Mouse (Mus musculus): ENCODE measurements around the gene Mfsd2a.

Gene Mfsd2a

DNA sequence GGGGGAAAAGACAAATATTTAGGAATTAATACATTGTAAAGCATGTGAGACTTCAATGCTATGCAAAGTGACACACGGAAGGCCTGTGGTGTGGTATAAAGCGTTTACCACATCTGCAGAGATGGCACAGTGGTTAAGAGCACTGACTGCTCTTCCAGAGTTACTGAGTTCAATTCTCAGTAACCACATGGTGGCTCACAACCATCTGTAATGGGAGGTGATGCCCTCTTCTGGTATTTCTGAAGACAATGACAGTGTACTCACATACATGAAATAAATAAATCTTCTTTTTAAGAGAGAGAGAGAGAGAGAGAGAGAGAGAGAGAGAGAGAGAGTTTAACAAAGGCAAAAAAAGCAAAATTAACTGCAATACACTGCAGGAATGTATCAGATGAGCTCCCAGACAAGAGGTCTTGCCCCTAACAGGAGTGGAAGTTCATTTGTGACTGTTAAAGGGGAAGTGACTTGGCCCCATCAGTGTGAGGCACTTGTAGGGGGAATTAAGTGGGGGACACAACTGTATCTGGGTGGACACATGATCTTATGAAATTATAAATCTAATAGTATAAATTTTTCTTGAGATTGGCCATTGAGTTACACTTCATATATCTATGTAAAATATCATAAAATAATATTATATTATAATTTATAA lies 29.9 kb downstream of the Mfsd2a start:
- no peak for TF ChIP-seq GATA4 (IDR thresholded peaks at IDR 0.05; ENCODE audit: insufficient replicate concordance, low read length)

DNA sequence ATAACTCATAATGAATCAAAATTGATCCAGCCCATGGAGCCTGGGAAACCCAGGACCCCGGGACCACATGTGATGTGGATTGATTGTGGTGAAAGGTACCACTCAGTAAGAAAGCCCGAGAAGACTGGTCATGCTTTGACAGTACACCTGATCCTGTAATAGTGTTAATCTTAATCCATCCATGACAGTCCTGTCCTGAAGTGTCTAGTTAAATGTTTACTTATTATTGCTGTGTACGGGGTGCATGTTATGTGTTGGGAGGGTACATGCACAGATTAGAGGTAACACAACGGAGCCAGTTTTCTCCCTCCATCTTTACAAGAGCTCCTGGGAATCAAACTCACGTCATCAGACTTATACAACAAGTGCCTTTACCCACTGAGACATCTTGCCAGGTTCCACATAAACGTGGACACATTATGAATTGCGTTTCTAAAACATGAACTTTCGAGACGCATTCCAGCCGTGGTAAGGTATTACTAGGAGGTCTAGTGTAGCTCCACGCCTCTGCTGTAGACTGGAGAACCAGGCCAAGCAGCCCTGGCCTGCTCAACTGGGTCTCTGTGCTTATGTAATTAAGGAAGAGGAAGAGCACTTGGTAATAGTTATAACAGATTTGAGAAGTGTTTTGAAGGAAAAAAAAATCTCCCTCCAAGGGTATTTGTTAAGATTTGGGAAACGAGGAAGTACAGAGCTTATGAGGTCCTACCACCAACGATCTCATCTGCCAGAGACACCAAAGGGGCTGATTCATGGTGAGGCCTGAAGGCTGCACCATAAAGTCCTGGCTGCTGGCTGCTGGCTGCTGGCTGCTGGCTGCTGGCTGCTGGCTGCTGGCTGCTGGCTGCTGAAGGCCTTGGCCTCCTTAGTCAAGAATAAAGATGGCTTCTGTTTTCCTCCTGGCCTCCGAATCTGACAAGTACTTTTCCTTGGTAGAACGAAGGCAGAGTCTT lies 37.3 kb downstream of the Mfsd2a start:
- no peak for TF ChIP-seq GATA4 (IDR thresholded peaks at IDR 0.05; ENCODE audit: insufficient replicate concordance, low read length)

DNA sequence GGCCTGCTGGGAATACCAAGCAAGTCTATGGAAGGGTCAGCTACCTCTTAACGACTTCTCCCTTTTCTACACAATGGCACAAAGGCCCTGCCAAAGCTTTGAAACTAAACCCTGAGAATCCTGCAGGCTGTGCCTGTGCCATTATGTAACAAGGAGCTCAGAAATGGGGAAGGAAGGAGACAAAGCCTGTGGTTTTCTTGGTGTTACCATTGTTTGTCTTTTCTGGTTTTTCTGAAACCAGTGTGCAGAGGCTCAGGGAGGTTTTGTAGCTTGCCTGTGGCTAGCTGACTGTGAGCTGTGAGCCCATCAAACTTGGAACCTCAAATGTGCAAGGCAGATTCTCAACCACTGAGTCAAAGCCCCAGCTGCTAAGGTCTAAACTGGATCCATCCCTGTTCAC lies 38.1 kb downstream of the Mfsd2a start:
- no peak for TF ChIP-seq GATA4 (IDR thresholded peaks at IDR 0.05; ENCODE audit: insufficient replicate concordance, low read length)

DNA sequence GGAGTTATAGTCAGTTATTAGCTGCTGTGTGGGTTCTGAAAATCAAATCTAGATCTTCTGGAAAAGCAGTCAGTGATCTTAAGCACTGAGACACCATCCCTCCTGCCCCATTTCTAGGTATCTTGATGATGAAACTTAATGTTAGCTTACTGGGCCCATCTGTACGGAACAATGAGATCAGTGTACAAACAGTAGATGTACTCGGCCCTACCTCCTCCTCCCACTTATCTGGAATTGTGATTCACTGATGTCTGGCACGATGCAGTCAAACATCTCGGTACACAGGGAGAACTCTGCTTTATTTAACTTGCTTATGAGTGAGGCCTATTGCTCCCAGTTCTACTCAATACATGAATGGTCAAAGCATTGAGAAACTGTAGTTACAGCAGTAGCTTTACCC lies 45.0 kb downstream of the Mfsd2a start:
- TF ChIP-seq GATA4 (IDR thresholded peaks at IDR 0.05; ENCODE audit: insufficient replicate concordance, low read length), result no peak

DNA sequence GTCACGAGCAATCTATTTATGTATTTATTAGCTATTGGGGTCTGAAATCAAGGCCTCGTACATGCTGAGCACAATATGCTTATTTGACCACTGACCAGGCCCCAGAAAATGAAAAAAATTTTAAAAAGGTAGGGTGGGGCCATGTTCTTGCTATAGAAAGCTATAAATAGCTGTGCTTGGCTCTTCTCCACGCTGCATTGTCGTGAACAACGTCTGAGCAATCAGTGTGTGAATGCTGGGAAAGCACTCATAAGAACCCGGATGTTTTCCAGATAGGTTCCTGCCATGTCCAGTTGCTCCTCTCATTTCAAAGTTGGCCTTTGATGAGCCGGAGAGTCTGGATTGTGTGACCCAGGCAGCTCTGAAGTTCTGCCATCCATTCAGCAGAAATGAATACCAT lies 46.8 kb downstream of the Mfsd2a start:
- TF ChIP-seq GATA4 (IDR thresholded peaks at IDR 0.05; ENCODE audit: insufficient replicate concordance, low read length), result no peak

DNA sequence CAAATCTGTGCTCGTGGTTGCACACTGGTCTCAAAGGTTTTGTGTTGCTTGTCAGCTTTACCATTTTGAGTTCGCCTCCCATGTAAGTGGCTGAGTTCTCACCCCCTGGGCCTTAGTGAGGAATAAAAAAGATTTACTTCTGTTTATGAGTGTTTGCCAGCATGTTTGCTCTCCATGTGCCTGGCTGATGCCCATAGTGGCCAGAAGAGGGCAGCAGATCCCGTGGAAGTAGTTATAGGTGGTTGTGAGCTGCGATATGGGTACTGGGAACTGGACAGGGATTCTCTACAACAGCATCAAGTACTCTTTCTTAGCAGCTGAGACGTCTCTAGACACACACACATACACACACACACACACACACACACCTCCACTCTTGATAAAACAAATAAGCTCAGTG lies 48.4 kb downstream of the Mfsd2a start:
- no peak for TF ChIP-seq GATA4 (IDR thresholded peaks at IDR 0.05; ENCODE audit: insufficient replicate concordance, low read length)

DNA sequence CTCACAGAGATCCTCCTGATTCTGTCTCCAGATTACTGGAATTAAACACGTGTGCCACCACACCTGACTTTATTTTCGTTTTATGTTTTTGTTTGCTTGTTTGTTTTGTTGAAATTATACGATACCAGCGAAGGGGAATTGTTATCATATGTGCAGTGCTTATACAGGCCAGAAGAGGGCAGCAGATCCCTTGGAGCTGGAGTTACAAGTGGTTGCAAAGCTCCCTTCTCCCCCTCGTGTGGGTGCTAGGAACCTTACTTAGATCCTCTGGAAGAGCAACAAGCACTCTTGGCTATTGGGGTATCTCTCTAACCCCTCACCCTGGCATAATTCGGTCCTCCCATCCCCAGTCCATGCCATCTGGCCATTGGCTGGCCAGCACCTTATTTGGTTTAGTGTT lies 50.4 kb downstream of the Mfsd2a start:
- TF ChIP-seq GATA4 (IDR thresholded peaks at IDR 0.05; ENCODE audit: insufficient replicate concordance, low read length), result no peak

DNA sequence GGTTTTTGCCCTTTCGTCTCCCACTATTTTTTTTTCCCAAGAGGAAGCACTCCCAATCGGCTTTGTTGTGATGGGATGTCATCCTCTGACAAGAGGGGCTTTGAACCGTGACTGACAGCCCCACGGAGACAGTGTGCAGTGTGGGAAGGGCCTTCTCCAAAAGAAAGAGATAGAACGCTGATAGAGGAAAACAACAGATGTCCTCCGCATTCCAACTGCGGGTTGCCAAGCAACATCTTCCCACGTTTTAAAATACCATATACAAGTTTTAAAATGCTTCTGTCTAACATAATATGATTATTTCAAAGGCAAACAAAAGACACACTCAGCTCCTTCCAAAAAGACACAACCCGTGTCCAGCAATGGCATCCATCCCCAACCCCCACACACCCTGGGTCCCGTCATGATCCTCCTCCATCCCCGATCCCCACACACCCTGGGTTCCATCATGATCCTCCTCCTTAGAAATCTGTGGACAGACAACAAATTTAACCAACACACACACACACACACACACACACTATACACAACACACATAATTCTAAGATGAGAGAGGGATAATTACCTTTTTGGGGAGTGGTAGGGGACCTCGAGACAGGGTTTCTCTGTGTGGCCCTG lies 51.3 kb downstream of the Mfsd2a start:
- TF ChIP-seq GATA4 (IDR thresholded peaks at IDR 0.05; ENCODE audit: insufficient replicate concordance, low read length), result no peak

DNA sequence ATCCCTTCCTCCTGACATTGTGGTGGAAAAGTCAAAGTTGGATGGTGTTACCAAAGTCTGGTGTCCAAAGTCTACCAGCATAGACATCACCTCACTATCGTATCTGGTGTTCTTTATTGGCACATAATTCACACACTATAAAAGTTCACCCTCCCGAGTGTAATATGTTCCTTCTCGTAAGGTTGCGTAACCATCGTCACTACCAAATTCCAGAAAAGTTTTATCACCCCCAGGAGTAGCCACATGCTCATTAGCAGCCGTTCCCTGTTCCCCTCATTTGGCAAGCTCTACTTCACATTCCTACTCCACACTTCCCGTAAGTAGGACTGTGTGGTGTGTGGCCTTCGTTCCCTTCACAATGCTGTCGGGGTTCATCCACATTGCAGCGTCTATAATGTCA lies 55.6 kb downstream of the Mfsd2a start:
- TF ChIP-seq GATA4 (IDR thresholded peaks at IDR 0.05; ENCODE audit: insufficient replicate concordance, low read length), result no peak

DNA sequence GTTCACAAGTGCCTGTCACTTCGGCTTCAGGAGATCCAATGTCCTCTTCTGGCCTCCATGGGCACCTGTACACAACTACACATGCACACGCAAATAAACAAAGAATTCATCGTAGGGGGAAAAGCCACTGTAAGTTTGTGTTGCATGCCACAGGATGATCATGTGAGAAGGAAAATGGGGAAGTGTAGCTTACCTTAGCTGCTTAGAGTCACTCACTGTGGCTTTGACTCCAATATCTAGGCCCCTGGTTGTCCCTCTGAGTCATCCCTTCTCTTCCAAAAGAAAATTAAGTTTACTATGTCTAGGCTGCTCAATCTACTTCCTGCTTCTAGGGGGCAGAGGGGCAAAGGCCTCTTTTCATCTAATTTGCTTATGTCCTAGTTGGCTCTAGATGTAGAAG lies 57.3 kb downstream of the Mfsd2a start:
- no peak for TF ChIP-seq GATA4 (IDR thresholded peaks at IDR 0.05; ENCODE audit: insufficient replicate concordance, low read length)

DNA sequence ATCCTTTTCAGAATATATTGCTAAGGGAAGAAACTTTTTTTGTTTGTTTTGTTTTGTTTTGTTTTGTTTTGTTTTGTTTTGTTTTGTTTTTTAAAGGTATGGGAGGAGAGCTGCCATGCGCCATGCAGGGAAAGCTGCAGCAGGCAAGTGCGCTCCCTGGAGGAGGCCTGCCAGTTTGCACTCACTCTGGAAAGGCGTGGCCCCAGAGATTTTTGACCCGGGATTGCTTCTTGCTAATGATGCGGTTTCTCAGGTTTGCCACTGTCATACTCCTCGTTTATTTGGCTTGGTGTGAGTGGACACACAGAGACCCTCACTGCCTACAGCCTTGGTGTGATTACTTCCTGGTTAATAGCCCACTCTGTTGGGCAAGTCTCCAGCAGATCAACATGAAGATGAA lies 58.8 kb downstream of the Mfsd2a start:
- no peak for TF ChIP-seq GATA4 (IDR thresholded peaks at IDR 0.05; ENCODE audit: insufficient replicate concordance, low read length)

DNA sequence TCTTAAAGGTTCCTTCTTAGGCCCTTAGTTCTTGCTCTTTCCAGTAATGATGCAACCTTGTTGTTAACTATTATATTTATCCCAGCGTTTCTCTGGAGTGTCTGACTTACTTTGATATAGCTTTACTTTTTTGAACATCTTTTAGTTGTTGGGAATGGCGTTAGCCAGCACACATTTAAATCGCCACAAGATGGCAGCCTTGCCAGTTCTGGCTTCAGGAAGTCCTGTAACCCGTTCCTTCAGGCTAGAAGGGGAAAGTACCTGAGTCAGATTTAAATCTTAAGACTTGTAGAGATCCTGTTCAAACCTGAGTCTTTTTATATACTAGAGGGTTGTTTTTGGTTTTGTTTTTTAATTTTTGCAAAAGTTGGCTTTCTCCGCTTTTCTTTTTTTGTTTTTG lies 62.7 kb downstream of the Mfsd2a start:
- TF ChIP-seq GATA4 (IDR thresholded peaks at IDR 0.05; ENCODE audit: insufficient replicate concordance, low read length), result no peak

DNA sequence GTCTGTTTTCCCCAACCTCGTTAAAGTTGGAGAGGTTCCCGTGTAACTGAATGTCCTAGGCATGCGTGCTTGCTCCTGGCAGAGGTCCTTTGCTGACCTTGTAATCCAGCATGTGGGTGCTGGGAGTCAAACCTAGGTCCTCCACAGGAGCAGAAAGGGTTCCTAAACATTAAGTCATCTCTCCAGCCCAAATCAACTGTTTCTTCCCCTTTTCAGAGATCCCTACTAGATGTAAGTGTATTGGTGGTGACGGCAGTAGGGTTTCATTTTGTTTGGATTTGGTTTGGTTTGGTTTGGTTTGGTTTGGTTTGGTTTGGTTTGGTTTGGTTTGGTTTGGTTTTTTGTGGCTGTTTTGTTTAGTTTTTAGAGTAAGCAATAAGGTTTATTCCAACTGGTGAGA lies 63.2 kb downstream of the Mfsd2a start:
- TF ChIP-seq GATA4 (IDR thresholded peaks at IDR 0.05; ENCODE audit: insufficient replicate concordance, low read length), result no peak

All from liver, adult (tissue).